Mouse (Mus musculus): ENCODE data around the gene 2410141K09Rik.
"Not testable (repeated sequence)": the region's sequence is repeated elsewhere in the genome, so short reads cannot be mapped to it uniquely, and the experiment has no call there.

DNA sequence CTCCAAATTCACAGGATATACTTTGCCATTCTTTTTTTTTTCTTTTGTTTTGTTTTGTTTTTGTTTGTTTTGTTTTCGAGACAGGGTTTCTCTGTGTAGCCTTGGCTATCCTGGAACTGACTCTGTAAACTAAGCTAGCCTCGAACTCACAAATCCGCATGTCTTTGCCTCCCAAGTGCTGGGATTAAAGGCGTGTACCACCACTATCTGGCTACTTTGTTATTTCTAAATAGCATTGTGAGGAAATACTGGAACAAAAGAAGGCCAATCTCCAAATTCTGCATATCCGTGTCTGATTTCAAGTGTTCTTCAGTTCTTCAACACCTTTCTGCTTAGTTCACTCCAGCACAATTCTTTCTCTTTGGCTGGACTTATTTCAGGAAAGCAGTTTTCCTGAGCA, 14.1 kb downstream of the 2410141K09Rik start:
- not testable (repeated sequence) for TF ChIP-seq CTCF (IDR thresholded peaks at IDR 0.05; ENCODE audit: low read depth, low read length); GATA2 (IDR thresholded peaks at IDR 0.05; ENCODE audit: borderline replicate concordance, low read depth, low read length); GATA1 (IDR thresholded peaks at IDR 0.05; ENCODE audit: borderline replicate concordance, low read length); POLR2AphosphoS5 (IDR thresholded peaks at IDR 0.05; ENCODE audit: insufficient replicate concordance, low read depth, low read length)

Measured in G1E (cell line).